Mouse (Mus musculus) liver, embryonic 15.5 days (tissue): Measurements from ENCODE around the gene Luzp1. TPM values are rescaled to one million over a fixed set of nuclear protein-coding genes. Genes with fewer than 3 reads are reported as not detected.

Experiments used
- ATAC-seq: fragments of 200-750 bp; cut with Nextera tagmentation; 2 replicates; pipeline ENCODE4 v1.8.0; 2017; ENCODE audit warnings: moderate number of reproducible peaks, mild to moderate bottlenecking, moderate library complexity; ENCODE audit not compliant: insufficient read depth
- H3K27ac ChIP-seq: fragments of 300-500 bp; sonication (generic); replicated peaks from 2 replicates; pipeline ENCODE4 v1.5.1; 2015; ENCODE audit warnings: mild to moderate bottlenecking, inconsistent platforms
- H3K27me3 ChIP-seq: fragments of 300-500 bp; sonication (generic); 2 replicates; pipeline ENCODE4 v1.6.1; 2015; ENCODE audit warnings: mild to moderate bottlenecking, inconsistent platforms
- H3K36me3 ChIP-seq: fragments of 300-500 bp; sonication (generic); replicated peaks from 2 replicates; pipeline ENCODE4 v1.6.1; 2015; ENCODE audit warnings: moderate library complexity, mild to moderate bottlenecking, inconsistent platforms
- H3K4me1 ChIP-seq: fragments of 300-500 bp; sonication (generic); replicated peaks from 2 replicates; pipeline ENCODE4 v1.6.1; 2015; ENCODE audit warnings: inconsistent platforms
- H3K4me2 ChIP-seq: fragments of 300-500 bp; sonication (generic); 2 replicates; pipeline ENCODE4 v1.6.1; 2015; ENCODE audit warnings: moderate library complexity, mild to moderate bottlenecking, inconsistent platforms
- H3K4me3 ChIP-seq: fragments of 300-500 bp; sonication (generic); replicated peaks from 2 replicates; pipeline ENCODE4 v1.5.1; 2015; ENCODE audit warnings: mild to moderate bottlenecking, inconsistent platforms
- H3K9ac ChIP-seq: fragments of 300-500 bp; sonication (generic); 2 replicates; pipeline ENCODE4 v1.6.1; 2015; ENCODE audit warnings: moderate library complexity, mild to moderate bottlenecking, inconsistent platforms
- H3K9me3 ChIP-seq: fragments of 300-500 bp; sonication (generic); replicated peaks from 2 replicates; pipeline ENCODE4 v1.6.1; 2016; ENCODE audit warnings: inconsistent platforms
- WGBS: fragments of 180-500 bp; shearing (Covaris S2); methylation state at CpG from one replicate; pipeline ENCODE4 v1.1.7; 2015; ENCODE audit warnings: mixed read lengths; ENCODE audit not compliant: insufficient replicate concordance; 5-methylcytosine and 5-hydroxymethylcytosine counted together
- polyA plus RNA-seq: library from polyadenylated mRNA; unstranded; fragments of >200 nt; fragmentation: Nextera tagmentation; extraction: Ambion mirVana; gene quantifications from 2 replicates; pipeline ENCODE4 v1.2.1, GENCODE M21; 2015

Gene Luzp1
- polyA plus RNA-seq, 1 experiment from 2014 or later, result 10.9 TPM

- ATAC-seq, result no peak
- no peaks in the 10 kb centered on the region for H3K9me3 ChIP-seq
- H3K4me2 ChIP-seq, result no peak overlapping the region
- no peak overlapping the region for H3K4me3 ChIP-seq
- H3K27ac ChIP-seq, result no peak overlapping the region
- 65% methylated on average over 1 of the region's 1 CpGs for WGBS
- peaks cover 87% of the 10 kb centered on the region for H3K36me3 ChIP-seq
- H3K27me3 ChIP-seq, result no peaks in the 10 kb centered on the region
- H3K9ac ChIP-seq, result no peak overlapping the region
- no peaks in the 10 kb centered on the region for H3K4me1 ChIP-seq
Measured at GRCm38 (mm10) chr4:136553108-136553507, 83.5 kb downstream of the Luzp1 start.

GRCm38 (mm10) chr4:136557638-136558037 is 88.1 kb downstream of the Luzp1 start:
- Histone ChIP-seq H3K9me3 (no peaks in the 10 kb centered on the region), H3K4me2 (no peak overlapping the region), H3K4me3 (no peak overlapping the region), H3K27me3 (no peaks in the 10 kb centered on the region), H3K4me1 (no peaks in the 10 kb centered on the region), H3K36me3 (peaks cover 71% of the 10 kb centered on the region), H3K9ac (no peak overlapping the region), H3K27ac (no peak overlapping the region)
- no peak for ATAC-seq
- WGBS, result 80% methylated on average over 2 of the region's 2 CpGs

GRCm38 (mm10) chr4:136559690-136560089 is 90.1 kb downstream of the Luzp1 start:
- no peaks in the 10 kb centered on the region for H3K9me3 ChIP-seq
- no peak overlapping the region for H3K4me2 ChIP-seq
- no peaks in the 10 kb centered on the region for H3K27me3 ChIP-seq
- no peaks in the 10 kb centered on the region for H3K4me1 ChIP-seq
- H3K4me3 ChIP-seq, result no peak overlapping the region
- ATAC-seq, result no peak
- 87% methylated on average over 2 of the region's 2 CpGs for WGBS
- no peak overlapping the region for H3K27ac ChIP-seq
- no peak overlapping the region for H3K9ac ChIP-seq
- peaks cover 71% of the 10 kb centered on the region for H3K36me3 ChIP-seq

- H3K36me3 ChIP-seq, result peaks cover 74% of the 10 kb centered on the region
- no peak overlapping the region for H3K27ac ChIP-seq
- H3K4me1 ChIP-seq, result no peaks in the 10 kb centered on the region
- no peaks in the 10 kb centered on the region for H3K27me3 ChIP-seq
- WGBS, result 80% methylated on average over 8 of the region's 8 CpGs
- no peak overlapping the region for H3K4me3 ChIP-seq
- no peak overlapping the region for H3K9ac ChIP-seq
- H3K4me2 ChIP-seq, result no peak overlapping the region
- no peak for ATAC-seq
- no peaks in the 10 kb centered on the region for H3K9me3 ChIP-seq
Measured at GRCm38 (mm10) chr4:136560270-136560991, 90.9 kb downstream of the Luzp1 start.

GRCm38 (mm10) chr4:136562755-136563154 is 93.2 kb downstream of the Luzp1 start:
- Histone ChIP-seq H3K27me3 (no peaks in the 10 kb centered on the region), H3K9ac (no peak overlapping the region), H3K4me3 (no peak overlapping the region), H3K9me3 (no peaks in the 10 kb centered on the region), H3K4me2 (no peak overlapping the region), H3K27ac (no peak overlapping the region), H3K4me1 (no peaks in the 10 kb centered on the region; the same call in 1 of the 2 replicates), H3K36me3 (peaks cover 72% of the 10 kb centered on the region)
- no peak for ATAC-seq
- WGBS, result 79% methylated on average over 6 of the region's 6 CpGs

GRCm38 (mm10) chr4:136568629-136569028 is 99.1 kb downstream of the Luzp1 start:
- no peak overlapping the region for H3K9ac ChIP-seq
- no peaks in the 10 kb centered on the region for H3K27me3 ChIP-seq
- H3K4me3 ChIP-seq, result no peak overlapping the region
- no peak overlapping the region for H3K27ac ChIP-seq
- no peaks in the 10 kb centered on the region; the same call in 1 of the 2 replicates for H3K4me1 ChIP-seq
- no peak for ATAC-seq
- H3K9me3 ChIP-seq, result no peaks in the 10 kb centered on the region
- WGBS, result 74% methylated on average over 3 of the region's 3 CpGs
- H3K4me2 ChIP-seq, result no peak overlapping the region
- H3K36me3 ChIP-seq, result peaks cover 74% of the 10 kb centered on the region

GRCm38 (mm10) chr4:136569998-136570397 is 100.4 kb downstream of the Luzp1 start:
- H3K9ac ChIP-seq, result no peak overlapping the region
- no peak overlapping the region for H3K27ac ChIP-seq
- H3K4me2 ChIP-seq, result no peak overlapping the region
- ATAC-seq, result no peak
- H3K9me3 ChIP-seq, result no peaks in the 10 kb centered on the region
- H3K36me3 ChIP-seq, result peaks cover 65% of the 10 kb centered on the region
- no peaks in the 10 kb centered on the region for H3K27me3 ChIP-seq
- H3K4me3 ChIP-seq, result no peak overlapping the region
- H3K4me1 ChIP-seq, result no peaks in the 10 kb centered on the region; the same call in 1 of the 2 replicates

GRCm38 (mm10) chr4:136581885-136582284 is 112.3 kb downstream of the Luzp1 start:
- ATAC-seq, result no peak
- Histone ChIP-seq H3K27me3 (no peaks in the 10 kb centered on the region), H3K36me3 (no peaks in the 10 kb centered on the region), H3K27ac (no peak overlapping the region), H3K4me2 (no peak overlapping the region), H3K4me3 (no peak overlapping the region), H3K4me1 (peaks cover 9% of the 10 kb centered on the region), H3K9me3 (no peaks in the 10 kb centered on the region), H3K9ac (no peak overlapping the region)
- 83% methylated on average over 3 of the region's 3 CpGs for WGBS

- no peaks in the 10 kb centered on the region for H3K27me3 ChIP-seq
- H3K9ac ChIP-seq, result no peak overlapping the region
- WGBS, result 81% methylated on average over 4 of the region's 4 CpGs
- no peak for ATAC-seq
- no peak overlapping the region for H3K27ac ChIP-seq
- peak overlapping the region; percentile 42 for H3K4me2 ChIP-seq
- peaks cover 35% of the 10 kb centered on the region for H3K4me1 ChIP-seq
- no peaks in the 10 kb centered on the region for H3K9me3 ChIP-seq
- no peak overlapping the region for H3K4me3 ChIP-seq
- peaks cover 9% of the 10 kb centered on the region for H3K36me3 ChIP-seq
Measured at GRCm38 (mm10) chr4:136587221-136587827, 117.8 kb downstream of the Luzp1 start.

- Histone ChIP-seq H3K9ac (no peak overlapping the region), H3K36me3 (peaks cover 9% of the 10 kb centered on the region), H3K27ac (0 out of 2 replicates have a peak overlapping the region, but pooled peaks have one; percentile 19), H3K27me3 (no peaks in the 10 kb centered on the region), H3K4me1 (peaks cover 39% of the 10 kb centered on the region), H3K9me3 (no peaks in the 10 kb centered on the region), H3K4me2 (peak overlapping the region; percentile 42), H3K4me3 (no peak overlapping the region)
- 20% methylated on average over 4 of the region's 4 CpGs for WGBS
- peak; percentile 51; the same call in 1 of the 2 replicates for ATAC-seq
Measured at GRCm38 (mm10) chr4:136588003-136588402, 118.4 kb downstream of the Luzp1 start.

GRCm38 (mm10) chr4:136592111-136592510 is 122.5 kb downstream of the Luzp1 start:
- Histone ChIP-seq H3K4me1 (peaks cover 36% of the 10 kb centered on the region), H3K4me3 (no peak overlapping the region)
- no peak for ATAC-seq

More at GRCm38 (mm10) chr4:136592111-136592510, 122.5 kb downstream of the Luzp1 start:
- Histone ChIP-seq H3K27ac (no peak overlapping the region; the same call in 1 of the 2 replicates), H3K27me3 (no peaks in the 10 kb centered on the region), H3K9ac (no peak overlapping the region), H3K36me3 (peaks cover 9% of the 10 kb centered on the region), H3K4me2 (no peak overlapping the region), H3K9me3 (no peaks in the 10 kb centered on the region)
- WGBS, result 45% methylated on average over 4 of the region's 4 CpGs
